Mouse (Mus musculus) retina, adult 2 months (tissue): ENCODE data around the gene B3galnt1.

Experiments used
- DNase-seq: peaks from one replicate; pipeline ENCODE4 v3.0.0-alpha.2; 2012; ENCODE audit warnings: low read depth, low spot score

The B3galnt1 gene

GRCm38 (mm10) chr3:69598261-69599165 lies at the start of gene B3galnt1:
Gene B3galnt1 (minus strand): TSS chr3:69598960.
- DNase-seq: peak; percentile 28

GRCm38 (mm10) chr3:69634521-69634920 lies 35.8 kb upstream of the B3galnt1 start:
- DNase-seq: no peak

- no peak for DNase-seq
These were observed 35.1 kb upstream of the B3galnt1 start for GRCm38 (mm10) chr3:69633706-69634420.

GRCm38 (mm10) chr3:69626963-69627590 lies 28.3 kb upstream of the B3galnt1 start:
- no peak for DNase-seq

DNA sequence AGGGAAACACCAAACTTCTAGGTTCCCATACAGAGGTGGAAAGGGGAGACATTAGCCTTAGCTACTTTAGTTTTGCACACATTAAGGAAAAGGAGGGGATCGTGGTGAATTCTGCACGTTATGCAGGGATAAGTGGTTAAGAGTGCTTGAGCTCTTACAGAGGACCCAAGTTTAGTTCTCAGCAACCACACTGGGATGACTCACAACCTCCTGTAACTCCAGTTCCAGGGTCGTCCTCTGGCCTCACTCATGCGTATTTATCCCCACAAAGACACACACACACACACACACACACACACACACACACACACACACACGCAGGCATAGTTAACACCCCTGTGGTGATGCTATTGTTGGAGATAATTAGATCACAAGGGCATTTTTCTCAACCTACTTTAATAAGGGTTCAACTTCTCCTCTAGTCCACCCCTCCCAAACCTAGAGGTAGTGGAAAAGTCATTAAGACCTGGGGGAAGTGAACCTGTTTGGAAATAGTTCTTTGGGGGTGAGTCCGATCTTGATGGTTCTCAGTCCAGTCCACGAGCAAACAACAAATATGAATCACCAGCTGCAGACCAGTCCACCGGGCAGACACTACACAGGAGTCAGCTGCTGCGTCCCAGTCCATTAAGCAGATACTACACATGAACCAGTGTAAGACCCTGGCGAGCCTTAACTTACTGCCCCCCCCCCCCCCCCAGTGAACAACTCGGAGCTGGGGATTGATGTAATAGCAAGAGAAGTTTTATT lies 27.6 kb upstream of the B3galnt1 start:
- no peak for DNase-seq

DNA sequence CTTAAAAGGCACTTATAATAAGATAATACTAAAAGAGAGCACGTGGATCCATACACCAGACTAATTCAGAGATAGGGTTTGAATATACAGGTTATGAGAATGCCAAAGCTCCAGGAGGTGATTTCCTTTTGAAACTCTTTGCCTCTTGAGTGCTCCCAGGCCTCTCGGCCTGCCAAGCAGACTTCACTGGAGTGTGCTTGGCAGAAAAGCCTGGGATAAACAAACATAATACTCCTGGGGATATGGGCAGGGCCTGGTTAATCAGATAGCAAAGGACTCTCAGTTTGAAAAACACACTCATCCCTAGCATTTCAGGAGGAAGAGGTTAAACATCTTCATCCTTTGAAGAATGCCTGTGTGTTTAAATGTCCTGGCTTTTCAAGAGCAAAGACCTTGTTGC lies 25.4 kb upstream of the B3galnt1 start:
- no peak for DNase-seq

DNA sequence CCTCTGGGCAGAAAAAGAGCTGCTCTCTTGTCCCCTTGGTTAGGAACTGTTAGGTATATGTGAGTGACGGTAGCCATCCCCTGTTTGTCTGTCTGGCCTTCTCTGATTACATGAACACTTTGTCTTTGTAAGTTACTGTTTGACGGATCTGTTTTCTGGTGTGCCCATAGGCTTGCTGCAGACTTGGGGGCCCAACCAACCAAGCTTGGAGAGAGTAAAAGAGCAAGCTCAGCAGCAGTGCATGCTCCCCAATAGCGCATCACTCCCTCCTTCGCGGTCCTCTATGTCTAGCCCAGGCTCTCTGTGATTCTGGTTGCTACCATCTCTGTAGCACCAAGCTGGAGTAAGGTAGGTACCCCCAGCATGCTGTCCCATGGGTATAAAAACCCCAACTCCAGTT lies 9.1 kb upstream of the B3galnt1 start:
- no peak for DNase-seq

- no peak for DNase-seq
These were observed 8.7 kb upstream of the B3galnt1 start for GRCm38 (mm10) chr3:69607468-69607867.

- no peak for DNase-seq
These were observed 8.2 kb upstream of the B3galnt1 start for GRCm38 (mm10) chr3:69606923-69607322.

GRCm38 (mm10) chr3:69599166-69599500 lies 373 bp upstream of the B3galnt1 start:
- no peak for DNase-seq

DNA sequence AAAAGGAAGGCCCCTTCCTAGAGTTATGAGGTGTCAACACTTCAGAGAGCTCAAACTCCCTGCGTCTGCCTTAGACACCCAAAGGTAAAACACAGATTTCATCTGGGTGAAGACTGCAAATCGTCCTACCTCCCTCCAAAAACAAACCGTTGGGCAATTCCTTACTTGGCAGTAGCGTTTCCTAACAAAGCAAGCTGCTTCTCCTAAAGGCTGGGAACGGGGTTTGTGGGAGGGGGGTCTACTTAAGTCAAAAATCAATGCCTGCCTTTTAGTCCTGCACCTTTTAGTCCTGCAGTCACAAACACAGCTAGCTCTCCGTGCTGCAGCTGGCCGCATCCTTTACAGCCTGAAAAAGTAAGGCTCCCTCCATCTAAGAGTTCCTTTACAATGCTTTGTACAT lies 944 bp downstream of the B3galnt1 start:
- no peak for DNase-seq

DNA sequence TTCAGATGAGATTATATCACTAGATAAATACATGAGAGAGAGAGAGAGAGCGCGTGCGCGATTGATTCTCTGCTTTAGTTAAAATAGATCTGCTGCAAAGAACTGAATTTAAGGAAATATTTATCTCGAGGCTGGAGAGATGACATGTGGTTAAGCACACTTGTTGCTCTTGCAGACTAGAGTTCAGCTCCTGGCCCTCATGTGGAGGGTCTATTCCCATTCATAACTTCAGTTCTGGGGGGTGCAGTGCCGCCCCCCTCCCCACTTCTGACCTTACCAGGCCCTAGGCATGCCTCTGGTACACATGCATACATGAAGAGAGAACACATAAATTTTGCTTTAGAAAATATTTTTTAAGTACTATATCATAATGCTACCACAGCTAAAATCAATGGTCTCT lies 1.5 kb downstream of the B3galnt1 start:
- DNase-seq: no peak

DNA sequence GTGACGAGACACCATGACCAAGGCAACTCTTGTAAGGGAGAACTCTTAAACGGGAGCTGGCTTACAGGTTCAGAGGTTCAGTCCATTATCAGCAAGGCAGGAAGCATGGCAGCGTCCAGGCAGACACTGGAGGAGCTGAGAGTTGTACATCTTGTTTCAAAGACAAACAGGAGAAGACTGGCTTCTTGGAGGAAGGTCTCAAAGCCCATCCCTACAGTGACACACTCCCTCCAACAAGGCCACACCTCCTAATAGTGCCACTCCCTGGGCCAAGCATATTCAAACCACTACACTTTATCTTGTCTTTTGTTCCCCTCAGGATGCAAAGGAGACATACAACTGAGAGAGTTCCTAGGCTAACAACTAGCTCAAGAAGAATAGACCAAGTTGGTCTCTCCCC lies 2.6 kb downstream of the B3galnt1 start:
- DNase-seq: no peak

- no peak for DNase-seq
These were observed 4.7 kb downstream of the B3galnt1 start for GRCm38 (mm10) chr3:69594071-69594470.

- DNase-seq: no peak
These were observed 5.3 kb downstream of the B3galnt1 start for GRCm38 (mm10) chr3:69593426-69593825.

GRCm38 (mm10) chr3:69588101-69588760 lies 10.5 kb downstream of the B3galnt1 start:
- DNase-seq: no peak

DNA sequence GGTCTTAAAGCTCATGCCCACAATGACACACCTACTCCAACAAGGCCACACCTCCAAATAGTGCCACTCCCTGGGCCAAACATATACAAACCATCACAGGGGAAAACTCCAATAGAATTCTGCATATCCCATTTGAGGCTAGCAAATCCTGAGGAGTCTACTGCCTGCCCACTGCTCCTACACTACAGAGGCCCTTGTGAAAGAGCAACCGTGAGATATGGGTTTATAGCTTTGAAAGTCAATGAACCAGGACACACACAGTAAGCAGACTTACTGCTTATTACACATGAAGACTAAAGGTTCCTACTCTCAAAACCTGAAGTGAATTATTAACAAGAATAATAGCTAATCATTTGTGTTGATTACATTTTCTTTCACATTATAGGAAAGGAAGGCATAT lies 15.0 kb downstream of the B3galnt1 start:
- DNase-seq: no peak

DNA sequence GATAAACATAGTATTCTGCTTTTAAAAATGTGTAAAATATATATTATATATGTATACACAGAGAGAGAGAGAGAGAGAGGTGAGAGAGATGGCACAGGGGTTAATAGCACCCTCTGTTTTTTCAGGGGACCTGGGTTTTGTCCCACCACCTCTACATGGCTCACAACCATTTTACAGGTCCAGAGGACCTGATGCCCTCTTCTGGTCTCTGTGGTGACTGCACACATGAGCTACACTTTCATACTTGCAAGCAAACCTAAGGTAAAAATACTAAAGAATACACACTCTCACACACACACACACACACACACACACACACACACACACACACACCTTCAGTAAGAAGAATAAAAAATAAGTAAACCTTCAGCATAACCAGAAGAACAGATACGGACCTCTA lies 20.0 kb downstream of the B3galnt1 start:
- DNase-seq: no peak

- DNase-seq: no peak
These were observed 22.0 kb downstream of the B3galnt1 start for GRCm38 (mm10) chr3:69576715-69577114.

DNA sequence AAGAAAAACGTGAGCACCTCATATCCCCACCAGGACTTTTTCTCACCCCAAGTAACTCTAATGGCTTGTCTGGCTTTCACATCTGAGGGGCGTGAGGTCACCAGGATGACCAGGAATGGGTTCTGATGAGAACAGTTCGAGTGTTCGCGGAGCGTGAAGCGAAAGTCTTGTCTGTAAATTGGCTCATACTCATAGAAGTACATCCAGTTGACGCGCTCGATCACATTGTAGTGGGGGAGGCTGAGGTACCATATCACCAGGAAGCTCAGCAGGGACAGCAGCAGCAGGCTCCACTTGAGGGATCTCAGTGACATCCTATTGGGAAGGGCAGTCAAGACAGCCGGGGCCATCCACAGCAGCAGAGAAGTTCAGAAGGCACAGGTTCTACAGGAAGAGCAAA lies 23.2 kb downstream of the B3galnt1 start:
- no peak for DNase-seq

DNA sequence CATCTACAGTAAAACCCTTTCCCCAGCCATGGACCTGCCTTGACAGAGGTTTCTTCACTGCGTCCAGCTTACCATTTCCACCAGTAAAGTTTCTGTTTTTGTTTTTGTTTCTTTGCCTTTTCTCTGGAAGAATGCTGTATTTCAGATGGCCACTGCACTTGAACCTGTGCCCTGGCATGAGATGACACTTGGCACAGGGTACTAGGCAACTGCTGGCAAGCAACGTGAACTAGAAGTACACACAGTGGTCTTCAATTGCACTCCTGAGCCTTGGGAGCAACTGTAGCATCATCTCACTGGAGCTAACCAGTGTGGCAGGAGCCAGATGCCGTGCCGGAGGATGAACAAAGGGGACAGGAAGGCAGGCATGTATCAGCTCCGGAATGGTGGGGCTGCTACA lies 26.2 kb downstream of the B3galnt1 start:
- DNase-seq: no peak
